11 mouse cellular contexts compared by ENCODE assay signal in genomic region chr2:144159854-144160331, GRCm38 (mm10).
DNase-seq lines count a peak whose midpoint lies in the region; ATAC-seq and TF ChIP-seq lines count a peak whose summit lies in the region.
"Had no signal": no experiment of that assay in that cellular context is flagged by ENCODE, and none has a peak within 500 bp of the region (broad histone marks: within the 10 kb centered on the region; RNA-seq: fewer than 3 reads in every experiment).

No protein-coding gene starts in this region.

- no peaks in the 10 kb centered on the region for H3K9me3 ChIP-seq in lung, embryonic 15.5 days
- no peaks in the 10 kb centered on the region for H3K9me3 ChIP-seq in embryonic facial prominence, embryonic 14.5 days (ENCODE audit: control insufficient read depth, low read length)
- H3K9me3 ChIP-seq: hindbrain, embryonic 15.5 days; megakaryocyte, embryonic 14.5 days had no signal

- H3K36me3 ChIP-seq in lung, embryonic 15.5 days: no peaks in the 10 kb centered on the region
- no peaks in the 10 kb centered on the region for H3K36me3 ChIP-seq in embryonic facial prominence, embryonic 14.5 days (ENCODE audit: control insufficient read depth, insufficient read depth, low read length)
- no peaks in the 10 kb centered on the region for H3K36me3 ChIP-seq in small intestine, adult 2 months (ENCODE audit: control insufficient read depth, insufficient read depth, low read length)
- H3K36me3 ChIP-seq: hindbrain, embryonic 15.5 days had no signal

- ATAC-seq in lung, embryonic 15.5 days (ENCODE audit: borderline replicate concordance, extremely low read depth, low FRiP score, low TSS enrichment): peak; percentile 33; the same call in 1 of the 2 replicates
- ATAC-seq in embryonic facial prominence, embryonic 14.5 days (ENCODE audit: low read depth): peak; percentile 42
- no peak for ATAC-seq in megakaryocyte-erythroid progenitor cell, adult 5-6 weeks (replicated peaks; ENCODE audit: low FRiP score, low TSS enrichment, poor library complexity, severe bottlenecking)

- peak overlapping the region; percentile 62 for H3K27ac ChIP-seq in lung, embryonic 15.5 days
- peak overlapping the region; percentile 96 for H3K27ac ChIP-seq in embryonic facial prominence, embryonic 14.5 days (replicated peaks; ENCODE audit: low read depth, low read length)
- H3K27ac ChIP-seq in small intestine, adult 2 months (ENCODE audit: insufficient read depth, low read depth, low read length): 0 out of 2 replicates have a peak overlapping the region, but pooled peaks have one; percentile 8
- H3K27ac ChIP-seq: hindbrain, embryonic 15.5 days had no signal

- H3K4me2 ChIP-seq in lung, embryonic 15.5 days: no peak overlapping the region
- H3K4me2 ChIP-seq in embryonic facial prominence, embryonic 14.5 days (ENCODE audit: low read depth, low read length): peak overlapping the region; percentile 40
- H3K4me2 ChIP-seq: hindbrain, embryonic 15.5 days had no signal

- no peak for TF ChIP-seq POLR2A in small intestine, adult 2 months (IDR thresholded peaks at IDR 0.05; ENCODE audit: low read depth, low read length)

- 25% methylated on average over 9 of the region's 9 CpGs for WGBS in lung, embryonic 15.5 days
- WGBS in embryonic facial prominence, embryonic 14.5 days: 24% methylated on average over 9 of the region's 9 CpGs
- 50% methylated on average over 9 of the region's 9 CpGs for WGBS in small intestine, adult 2 months

- H3K4me3 ChIP-seq in lung, embryonic 15.5 days: no peak overlapping the region
- no peak overlapping the region for H3K4me3 ChIP-seq in embryonic facial prominence, embryonic 14.5 days (ENCODE audit: low read depth, low read length)
- no peak overlapping the region for H3K4me3 ChIP-seq in small intestine, adult 2 months (ENCODE audit: low read depth, low read length)
- H3K4me3 ChIP-seq: erythroblast, embryonic 14.5 days; hindbrain, embryonic 15.5 days; megakaryocyte, embryonic 14.5 days had no signal

- peaks cover 19% of the 10 kb centered on the region for H3K4me1 ChIP-seq in lung, embryonic 15.5 days
- peaks cover 59% of the 10 kb centered on the region for H3K4me1 ChIP-seq in embryonic facial prominence, embryonic 14.5 days (ENCODE audit: control insufficient read depth, insufficient read depth, low read length)
- peaks cover 14% of the 10 kb centered on the region for H3K4me1 ChIP-seq in small intestine, adult 2 months (ENCODE audit: control insufficient read depth, insufficient read depth, insufficient read length, low read length)

- TF ChIP-seq CTCF in small intestine, adult 2 months (IDR thresholded peaks at IDR 0.05; ENCODE audit: extremely low read depth, insufficient read length, insufficient replicate concordance, low read depth, low read length): no peak

- no peak for DNase-seq in lung, postnatal 25 days (ENCODE audit: low spot score)
- peak; percentile 78 for DNase-seq in embryonic facial prominence, embryonic 14.5 days (ENCODE audit: low spot score)
- peak; percentile 70 to 83 for DNase-seq in kidney, postnatal 25 days
- DNase-seq in urinary bladder, postnatal 36 days (ENCODE audit: low spot score in 2 of 2): no peak
- DNase-seq in cerebellum, adult 9-11 months: no peak

- H3K27me3 ChIP-seq in lung, embryonic 15.5 days: no peaks in the 10 kb centered on the region; the same call in 1 of the 2 replicates
- H3K27me3 ChIP-seq in embryonic facial prominence, embryonic 14.5 days (replicated peaks; ENCODE audit: control insufficient read depth, insufficient read depth, low read length): no peaks in the 10 kb centered on the region
- H3K27me3 ChIP-seq in small intestine, adult 2 months (ENCODE audit: control insufficient read depth, insufficient read depth, low read length): no peaks in the 10 kb centered on the region

- no peak overlapping the region for H3K9ac ChIP-seq in lung, embryonic 15.5 days
- peak overlapping the region; percentile 0; the same call in 1 of the 2 replicates for H3K9ac ChIP-seq in embryonic facial prominence, embryonic 14.5 days (ENCODE audit: low read depth, low read length)
- H3K9ac ChIP-seq: hindbrain, embryonic 15.5 days had no signal

Comparison
In these comparisons a context has a peak if more than half of its experiments do, and no peak if none do; other contexts are left out.
1. H3K27ac ChIP-seq: peak in every context shown above with its lines; median percentile 96 in embryonic facial prominence, embryonic 14.5 days; 62 in lung, embryonic 15.5 days; 8 in small intestine, adult 2 months.
2. DNase-seq: peak in embryonic facial prominence, embryonic 14.5 days (single experiment) and kidney, postnatal 25 days (2 of 2); none in lung, postnatal 25 days (single experiment), urinary bladder, postnatal 36 days (0 of 2) and cerebellum, adult 9-11 months (single experiment).